Mouse (Mus musculus) olfactory bulb, adult 2 months (tissue): ENCODE measurements around the gene Ybx3.

Experiments
- CTCF ChIP-seq: fragments of 200-500 bp; IDR thresholded peaks from 2 replicates; pipeline ENCODE4 v1.5.1; 2012; ENCODE audit warnings: low read depth, mild to moderate bottlenecking, low read length, moderate library complexity; ENCODE audit not compliant: insufficient read depth
- POLR2A ChIP-seq: fragments of 200-500 bp; IDR thresholded peaks from 2 replicates; pipeline ENCODE4 v1.6.1; 2012; ENCODE audit warnings: mild to moderate bottlenecking, low read depth, low read length, moderate library complexity; ENCODE audit not compliant: insufficient read depth

DNA sequence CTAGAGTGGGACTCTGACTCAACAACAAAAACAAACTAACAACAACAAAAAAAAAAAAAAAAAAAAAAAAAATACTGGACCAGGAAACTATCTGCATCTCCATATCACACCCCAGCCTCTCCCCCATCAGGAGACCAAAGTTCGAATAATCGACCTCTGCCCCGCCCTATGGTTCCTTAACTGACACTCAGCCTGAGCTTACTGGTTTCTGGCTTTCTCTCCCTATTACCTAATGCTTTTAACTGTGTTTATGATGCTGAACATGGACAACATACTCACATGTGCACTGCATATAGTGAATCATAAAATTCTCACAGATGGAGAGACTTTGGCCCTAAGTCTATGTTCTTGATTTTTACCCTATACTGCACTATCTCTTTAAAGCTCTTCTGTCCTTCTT lies 49.0 kb downstream of the Ybx3 start:
- TF ChIP-seq CTCF = no peak
- no peak for TF ChIP-seq POLR2A
